Mouse (Mus musculus): ENCODE measurements around the gene Etv6. TPM values are rescaled to one million over a fixed set of nuclear protein-coding genes. Genes with fewer than 3 reads are reported as not detected.
A peak's percentile ranks its signal among the peaks of the same experiment; 100 is the strongest.
"Not testable (repeated sequence)": the region's sequence is repeated elsewhere in the genome, so short reads cannot be mapped to it uniquely, and the experiment has no call there.

Gene Etv6
- polyA plus RNA-seq (2014; fragmentation: Nextera tagmentation; extraction: Ambion mirVana) = 20.0 and 20.5 TPM in 2 replicates

DNA sequence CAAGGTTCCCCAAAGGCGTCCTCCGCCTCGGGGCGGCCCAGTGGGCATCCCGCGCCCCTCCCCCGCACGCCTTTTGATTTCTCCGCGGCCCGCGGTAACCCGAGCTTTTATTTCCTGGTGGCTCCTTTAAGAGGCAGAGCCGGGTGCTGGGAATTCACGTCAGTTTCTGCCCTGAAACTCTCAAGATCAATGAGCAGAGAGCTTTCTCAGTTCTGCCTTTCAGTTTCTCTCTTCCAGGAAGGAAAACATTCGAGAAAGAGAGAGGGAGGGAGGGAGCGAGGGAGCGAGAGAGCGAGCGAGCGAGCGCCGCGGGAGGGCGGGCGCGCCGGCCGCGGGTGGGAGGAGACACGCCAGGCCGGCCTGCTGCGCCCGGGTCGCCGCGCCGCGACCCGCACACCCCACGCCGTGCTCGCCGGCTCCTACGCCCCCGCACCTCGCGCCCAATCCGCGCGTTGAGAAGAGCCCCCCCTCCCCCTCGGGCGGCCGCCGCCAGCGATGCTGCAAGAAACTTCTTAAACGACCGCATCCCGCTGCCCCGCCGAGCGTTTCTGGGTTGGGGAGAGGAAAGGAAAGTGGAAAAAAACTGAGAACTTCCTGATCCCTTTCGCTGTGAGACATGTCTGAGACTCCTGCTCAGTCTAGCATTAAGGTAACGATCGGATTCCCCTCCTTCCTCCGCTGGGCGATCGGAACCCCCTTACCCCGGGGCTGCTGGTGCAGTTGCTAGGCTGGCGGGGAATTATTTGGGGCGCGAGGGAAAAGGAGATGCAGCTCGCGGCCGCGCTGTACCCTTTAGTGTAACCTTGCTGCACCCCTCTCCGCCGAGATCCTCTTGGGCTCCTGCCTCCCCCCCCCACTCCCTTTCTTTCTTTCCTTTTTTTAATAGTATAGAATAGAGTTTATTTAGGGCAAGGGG lies at the start of gene Etv6:
TSS of gene Etv6 (plus strand) at position 211 of the 916 bp plus-strand sequence.
- under 1% methylated on average over 72 of the region's 78 CpGs for WGBS
- Histone ChIP-seq H3K4me2 (ENCODE audit: low read depth, severe bottlenecking) (peak within 1 kb of the TSS; percentile 72), H3K27ac (replicated peaks; ENCODE audit: low read depth, low read length) (peak within 1 kb of the TSS; percentile 100), H3K36me3 (ENCODE audit: control insufficient read depth, insufficient read depth, low read length) (no peaks in the 10 kb centered on the region), H3K4me1 (ENCODE audit: control insufficient read depth, insufficient read depth, low read length) (peaks cover 30% of the 10 kb centered on the region), H3K9me3 (ENCODE audit: control insufficient read depth, low read length) (no peaks in the 10 kb centered on the region), H3K4me3 (ENCODE audit: low read depth, low read length) (peak within 1 kb of the TSS; percentile 75), H3K9ac (ENCODE audit: low read length) (peak within 1 kb of the TSS; percentile 98), H3K27me3 (ENCODE audit: control insufficient read depth, insufficient read depth, low read length) (no peaks in the 10 kb centered on the region)
- ATAC-seq (ENCODE audit: insufficient number of reproducible peaks, low FRiP score, low TSS enrichment, low read depth) (peak; percentile 69), DNase-seq (ENCODE audit: low spot score) (peak; percentile 87)

DNA sequence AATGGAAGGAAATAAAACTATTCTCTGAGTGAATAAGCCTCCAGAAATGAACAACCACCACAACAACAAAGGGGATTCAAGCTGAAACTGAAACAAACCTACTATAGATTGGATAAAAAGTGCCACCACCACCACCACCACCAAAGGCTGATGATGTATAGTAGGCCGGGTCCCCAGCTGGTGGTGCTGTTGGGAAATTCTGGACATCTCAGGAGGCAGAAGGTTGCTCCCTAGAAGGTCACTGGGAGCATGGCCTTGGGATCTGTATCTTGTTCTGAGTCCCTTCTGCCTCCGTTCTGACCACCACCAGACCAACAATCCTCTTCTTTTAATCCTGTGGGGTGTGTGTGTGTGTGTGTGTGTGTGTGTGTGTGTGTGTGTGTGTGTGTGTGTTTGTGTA lies 49.3 kb upstream of the Etv6 start:
- WGBS = 57% methylated on average over 2 of the region's 2 CpGs
- no peak for DNase-seq (ENCODE audit: low spot score)

DNA sequence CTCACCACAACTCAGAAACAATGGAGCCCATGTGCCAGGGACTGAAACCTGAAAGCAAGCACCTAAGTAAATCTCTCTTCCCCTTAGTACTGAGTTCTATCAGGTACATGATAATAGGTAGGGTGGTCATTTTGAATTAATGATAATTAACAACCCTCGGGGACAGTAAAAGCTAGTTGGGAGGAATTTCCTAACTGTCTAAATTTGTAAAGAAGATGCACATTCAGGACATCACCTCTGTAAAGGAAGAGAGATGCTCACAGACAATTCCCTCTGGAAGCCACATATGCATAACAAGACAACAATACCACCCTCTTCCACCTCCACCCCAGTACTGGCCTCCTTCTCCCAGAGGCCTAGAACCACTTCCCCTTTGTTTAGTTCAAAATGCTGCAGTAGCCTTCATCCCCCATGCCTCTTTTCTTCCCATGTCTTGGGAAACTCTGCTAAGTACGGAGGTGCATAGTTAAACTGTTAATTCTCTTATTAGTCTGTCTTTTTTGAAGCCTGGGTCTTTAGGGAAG lies 48.4 kb upstream of the Etv6 start:
- 0 out of 2 replicates have a peak, but pooled peaks cover 2% of the 10 kb centered on the region for H3K4me1 ChIP-seq (ENCODE audit: control insufficient read depth, insufficient read depth, low read length)
- no peaks in the 10 kb centered on the region for H3K27me3 ChIP-seq (ENCODE audit: control insufficient read depth, insufficient read depth, low read length)
- ATAC-seq (ENCODE audit: insufficient number of reproducible peaks, low FRiP score, low TSS enrichment, low read depth) (no peak), DNase-seq (ENCODE audit: low spot score) (no peak)
- H3K9ac ChIP-seq (ENCODE audit: low read length) = no peak overlapping the region
- no peak overlapping the region for H3K27ac ChIP-seq (replicated peaks; ENCODE audit: low read depth, low read length)
- H3K4me3 ChIP-seq (ENCODE audit: low read depth, low read length) = no peak overlapping the region
- no peak overlapping the region for H3K4me2 ChIP-seq (ENCODE audit: low read depth, severe bottlenecking)
- H3K36me3 ChIP-seq (ENCODE audit: control insufficient read depth, insufficient read depth, low read length) = no peaks in the 10 kb centered on the region
- WGBS = 80% methylated on average over 2 of the region's 2 CpGs
- no peaks in the 10 kb centered on the region for H3K9me3 ChIP-seq (ENCODE audit: control insufficient read depth, low read length)

More for the DNA sequence above, 49.3 kb upstream of the Etv6 start:
- H3K27me3 ChIP-seq (ENCODE audit: control insufficient read depth, insufficient read depth, low read length) = no peaks in the 10 kb centered on the region
- H3K27ac ChIP-seq (replicated peaks; ENCODE audit: low read depth, low read length) = no peak overlapping the region
- H3K9me3 ChIP-seq (ENCODE audit: control insufficient read depth, low read length) = no peaks in the 10 kb centered on the region
- no peak overlapping the region for H3K4me2 ChIP-seq (ENCODE audit: low read depth, severe bottlenecking)
- H3K4me3 ChIP-seq (ENCODE audit: low read depth, low read length) = no peak overlapping the region
- ATAC-seq (ENCODE audit: insufficient number of reproducible peaks, low FRiP score, low TSS enrichment, low read depth) = no peak
- 0 out of 2 replicates have a peak, but pooled peaks cover 2% of the 10 kb centered on the region for H3K4me1 ChIP-seq (ENCODE audit: control insufficient read depth, insufficient read depth, low read length)
- no peaks in the 10 kb centered on the region for H3K36me3 ChIP-seq (ENCODE audit: control insufficient read depth, insufficient read depth, low read length)
- no peak overlapping the region for H3K9ac ChIP-seq (ENCODE audit: low read length)

DNA sequence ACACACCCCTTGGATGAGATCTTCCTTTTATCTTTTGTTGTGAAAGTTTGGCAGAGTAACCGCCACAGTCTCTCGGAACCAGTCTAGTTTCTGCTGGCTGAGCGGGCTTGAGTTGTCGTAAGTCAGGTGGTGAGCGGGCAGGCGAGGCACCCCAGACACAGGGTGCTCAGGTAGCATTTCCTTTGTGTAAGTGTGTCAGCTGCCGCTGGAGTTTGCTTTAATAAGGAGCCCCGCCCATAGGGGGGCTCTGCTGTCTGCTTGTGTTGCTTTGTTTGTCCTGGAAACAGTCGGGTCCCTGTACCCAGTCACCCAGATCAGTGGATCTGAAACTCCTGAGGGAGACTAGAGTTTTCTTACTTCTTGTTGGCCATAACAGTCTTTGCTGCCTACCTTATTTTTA lies 47.5 kb upstream of the Etv6 start:
- no peak overlapping the region for H3K27ac ChIP-seq (replicated peaks; ENCODE audit: low read depth, low read length)
- no peak overlapping the region for H3K9ac ChIP-seq (ENCODE audit: low read length)
- H3K4me1 ChIP-seq (ENCODE audit: control insufficient read depth, insufficient read depth, low read length) = 0 out of 2 replicates have a peak, but pooled peaks cover 2% of the 10 kb centered on the region
- ATAC-seq (ENCODE audit: insufficient number of reproducible peaks, low FRiP score, low TSS enrichment, low read depth) = no peak
- DNase-seq (ENCODE audit: low spot score) = no peak
- H3K36me3 ChIP-seq (ENCODE audit: control insufficient read depth, insufficient read depth, low read length) = no peaks in the 10 kb centered on the region
- no peak overlapping the region for H3K4me2 ChIP-seq (ENCODE audit: low read depth, severe bottlenecking)
- H3K4me3 ChIP-seq (ENCODE audit: low read depth, low read length) = no peak overlapping the region
- no peaks in the 10 kb centered on the region for H3K9me3 ChIP-seq (ENCODE audit: control insufficient read depth, low read length)
- no peaks in the 10 kb centered on the region for H3K27me3 ChIP-seq (ENCODE audit: control insufficient read depth, insufficient read depth, low read length)
- WGBS = 64% methylated on average over 9 of the region's 9 CpGs

DNA sequence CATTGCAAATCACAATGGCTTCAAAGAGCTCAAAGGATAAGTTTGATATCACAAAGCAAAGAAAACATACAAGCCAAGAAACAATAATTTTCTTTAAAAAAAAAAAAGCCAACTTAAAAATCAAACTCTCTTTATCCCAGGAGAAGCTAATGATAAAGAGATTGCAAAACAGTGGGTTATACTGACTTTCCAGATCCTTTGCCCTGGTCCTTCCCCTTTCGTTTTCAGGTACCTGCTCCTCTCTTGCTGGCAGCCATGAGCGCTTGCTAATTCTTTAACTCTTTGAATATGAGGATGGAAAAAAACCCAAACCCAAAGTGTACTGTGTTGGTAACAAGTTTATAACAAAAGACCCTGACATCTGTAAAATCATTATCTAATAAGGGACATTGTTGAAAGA lies 38.0 kb upstream of the Etv6 start:
- DNase-seq (ENCODE audit: low spot score) = no peak
- no peak for ATAC-seq (ENCODE audit: insufficient number of reproducible peaks, low FRiP score, low TSS enrichment, low read depth)
- Histone ChIP-seq H3K27ac (replicated peaks; ENCODE audit: low read depth, low read length) (no peak overlapping the region), H3K4me1 (ENCODE audit: control insufficient read depth, insufficient read depth, low read length) (no peaks in the 10 kb centered on the region), H3K4me2 (ENCODE audit: low read depth, severe bottlenecking) (no peak overlapping the region), H3K36me3 (ENCODE audit: control insufficient read depth, insufficient read depth, low read length) (no peaks in the 10 kb centered on the region), H3K9me3 (ENCODE audit: control insufficient read depth, low read length) (no peaks in the 10 kb centered on the region), H3K4me3 (ENCODE audit: low read depth, low read length) (no peak overlapping the region), H3K27me3 (ENCODE audit: control insufficient read depth, insufficient read depth, low read length) (no peaks in the 10 kb centered on the region), H3K9ac (ENCODE audit: low read length) (no peak overlapping the region)
- WGBS = 86% methylated on average over 2 of the region's 2 CpGs

DNA sequence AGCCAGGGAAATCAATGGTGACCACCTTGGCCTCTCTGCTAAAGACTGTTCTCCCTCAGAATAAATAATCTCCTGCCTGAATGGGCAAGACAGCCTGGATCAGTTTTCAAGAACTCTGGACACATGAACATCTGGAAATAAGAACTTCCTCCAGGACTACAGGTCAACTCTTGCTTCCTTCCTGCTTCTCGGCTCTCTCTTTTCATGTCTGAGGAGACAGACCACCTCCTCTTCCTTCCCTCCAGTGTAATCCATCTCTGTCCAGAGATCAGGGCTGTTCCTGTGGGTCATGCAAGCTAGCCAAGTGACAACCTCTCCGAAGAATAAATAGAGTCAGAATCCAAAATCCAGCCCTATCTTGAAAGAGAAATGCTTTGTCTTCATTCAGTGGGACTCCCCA lies 37.6 kb upstream of the Etv6 start:
- WGBS = 60% methylated on average over 2 of the region's 2 CpGs
- Histone ChIP-seq H3K4me1 (ENCODE audit: control insufficient read depth, insufficient read depth, low read length) (no peaks in the 10 kb centered on the region), H3K9ac (ENCODE audit: low read length) (no peak overlapping the region), H3K4me2 (ENCODE audit: low read depth, severe bottlenecking) (no peak overlapping the region), H3K9me3 (ENCODE audit: control insufficient read depth, low read length) (no peaks in the 10 kb centered on the region), H3K4me3 (ENCODE audit: low read depth, low read length) (no peak overlapping the region), H3K36me3 (ENCODE audit: control insufficient read depth, insufficient read depth, low read length) (no peaks in the 10 kb centered on the region), H3K27me3 (ENCODE audit: control insufficient read depth, insufficient read depth, low read length) (no peaks in the 10 kb centered on the region), H3K27ac (replicated peaks; ENCODE audit: low read depth, low read length) (no peak overlapping the region)
- ATAC-seq (ENCODE audit: insufficient number of reproducible peaks, low FRiP score, low TSS enrichment, low read depth) (no peak), DNase-seq (ENCODE audit: low spot score) (no peak)

DNA sequence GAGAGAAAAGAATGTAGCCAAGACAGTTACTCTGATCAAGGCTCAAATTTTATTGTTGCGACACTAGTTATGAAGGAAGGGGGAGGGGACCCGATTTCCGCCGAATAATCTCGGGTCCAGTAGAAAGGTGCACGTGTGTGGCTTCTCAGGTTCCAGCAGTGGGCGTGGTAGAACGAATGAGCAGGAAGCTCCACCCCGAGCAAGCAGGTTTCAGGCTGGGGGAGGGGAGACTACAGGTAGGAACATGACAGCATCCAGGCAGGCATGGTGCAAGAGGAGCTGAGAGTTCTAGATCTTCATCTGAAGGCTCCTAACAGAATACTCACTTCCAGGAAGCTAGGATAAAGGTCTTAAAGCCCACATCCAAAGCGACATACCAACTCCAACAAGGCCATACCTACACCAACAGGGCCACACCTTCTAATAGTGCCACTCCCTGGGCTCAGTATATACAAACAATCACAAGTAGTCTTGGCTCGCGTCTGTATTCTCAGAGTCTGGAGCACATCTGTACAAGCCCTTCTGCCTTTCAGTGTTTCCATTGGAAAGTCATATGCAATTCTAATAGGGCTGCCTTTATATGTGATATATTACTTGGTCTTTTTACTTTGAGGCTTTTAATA lies 20.9 kb upstream of the Etv6 start:
- not testable (repeated sequence) for H3K4me2 ChIP-seq (ENCODE audit: low read depth, severe bottlenecking); H3K4me3 ChIP-seq (ENCODE audit: low read depth, low read length); H3K4me1 ChIP-seq (ENCODE audit: control insufficient read depth, insufficient read depth, low read length); H3K27me3 ChIP-seq (ENCODE audit: control insufficient read depth, insufficient read depth, low read length); H3K27ac ChIP-seq (replicated peaks; ENCODE audit: low read depth, low read length); H3K9me3 ChIP-seq (ENCODE audit: control insufficient read depth, low read length); ATAC-seq (ENCODE audit: insufficient number of reproducible peaks, low FRiP score, low TSS enrichment, low read depth); H3K36me3 ChIP-seq (ENCODE audit: control insufficient read depth, insufficient read depth, low read length); H3K9ac ChIP-seq (ENCODE audit: low read length); DNase-seq (ENCODE audit: low spot score)
- WGBS = 61% methylated on average over 4 of the region's 12 CpGs

DNA sequence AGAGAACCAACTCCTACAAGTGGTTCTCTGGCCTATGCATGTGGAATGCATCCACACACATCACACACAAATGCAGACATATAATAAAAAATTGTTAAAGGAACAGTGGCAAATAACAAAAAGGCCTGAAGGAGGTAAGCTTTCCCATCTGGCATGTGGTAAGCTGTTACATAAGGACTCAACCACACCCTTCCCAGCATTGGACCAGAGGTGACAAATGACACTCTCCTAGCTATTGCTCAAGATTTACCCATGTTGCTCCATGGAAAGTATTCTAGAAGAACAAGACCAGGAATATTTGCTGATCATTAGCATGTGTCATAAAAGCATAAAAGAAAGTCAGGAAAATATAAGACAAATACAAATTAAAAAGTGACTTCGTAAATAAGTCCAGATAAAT lies 16.7 kb upstream of the Etv6 start:
- H3K9ac ChIP-seq (ENCODE audit: low read length) = no peak overlapping the region
- H3K4me2 ChIP-seq (ENCODE audit: low read depth, severe bottlenecking) = no peak overlapping the region
- no peaks in the 10 kb centered on the region for H3K9me3 ChIP-seq (ENCODE audit: control insufficient read depth, low read length)
- 93% methylated on average over 1 of the region's 1 CpGs for WGBS
- no peak for DNase-seq (ENCODE audit: low spot score)
- H3K27me3 ChIP-seq (ENCODE audit: control insufficient read depth, insufficient read depth, low read length) = no peaks in the 10 kb centered on the region
- H3K36me3 ChIP-seq (ENCODE audit: control insufficient read depth, insufficient read depth, low read length) = no peaks in the 10 kb centered on the region
- H3K4me3 ChIP-seq (ENCODE audit: low read depth, low read length) = no peak overlapping the region
- H3K4me1 ChIP-seq (ENCODE audit: control insufficient read depth, insufficient read depth, low read length) = no peaks in the 10 kb centered on the region
- no peak overlapping the region for H3K27ac ChIP-seq (replicated peaks; ENCODE audit: low read depth, low read length)
- ATAC-seq (ENCODE audit: insufficient number of reproducible peaks, low FRiP score, low TSS enrichment, low read depth) = no peak
